Mouse (Mus musculus) adipocyte (in vitro differentiated cells): ENCODE results near the gene Rab33a.

Experiments
- DNase-seq: peaks from one replicate; pipeline ENCODE4 v3.0.0-alpha.2; 2016; ENCODE audit warnings: low spot score

Rab33a gene

GRCm38 (mm10) chrX:48518808-48519548 is at the start of gene Rab33a:
TSS of gene Rab33a (plus strand) at chrX:48519285.
- DNase-seq, result no peak

DNA sequence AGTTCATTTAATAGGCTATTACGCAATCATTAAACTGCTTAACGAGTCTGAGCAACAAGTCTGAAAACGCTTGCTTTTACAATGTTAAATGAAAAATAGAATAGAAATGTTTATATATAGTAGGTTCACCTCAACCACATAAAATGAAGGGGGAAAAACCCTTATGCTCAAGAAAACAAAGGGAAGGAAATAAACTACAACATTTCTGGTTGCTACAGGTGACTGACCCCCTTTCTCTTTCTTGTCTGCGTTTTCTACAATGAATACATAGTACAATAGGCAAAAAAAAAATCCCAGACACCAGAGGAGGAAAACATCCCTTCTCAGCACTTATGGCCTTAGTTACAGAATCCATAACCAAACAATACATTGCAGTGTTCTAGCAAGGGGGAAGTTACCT is 38.0 kb upstream of the Rab33a start:
- no peak for DNase-seq

DNA sequence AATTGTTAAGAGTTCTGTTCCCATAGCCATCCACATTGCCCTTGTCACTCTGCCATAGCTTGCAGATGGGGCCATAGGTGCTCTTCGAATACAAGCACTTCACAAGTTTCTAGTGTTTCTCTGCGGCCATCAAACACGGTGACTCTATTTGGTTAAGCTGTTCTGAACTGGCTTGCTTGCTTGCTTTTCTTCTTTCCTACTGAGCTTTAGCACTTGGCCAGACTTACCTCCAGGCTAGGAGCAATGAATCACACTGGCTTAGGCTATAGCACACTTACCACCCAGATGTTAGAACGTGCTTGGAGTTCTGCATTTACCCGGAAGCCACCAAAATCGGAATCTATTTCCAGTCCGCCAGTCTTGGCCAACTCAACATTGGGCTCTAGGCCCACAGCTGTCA is 37.4 kb upstream of the Rab33a start:
- DNase-seq, result no peak

GRCm38 (mm10) chrX:48493763-48494162 is 25.3 kb upstream of the Rab33a start:
- DNase-seq, result no peak

DNA sequence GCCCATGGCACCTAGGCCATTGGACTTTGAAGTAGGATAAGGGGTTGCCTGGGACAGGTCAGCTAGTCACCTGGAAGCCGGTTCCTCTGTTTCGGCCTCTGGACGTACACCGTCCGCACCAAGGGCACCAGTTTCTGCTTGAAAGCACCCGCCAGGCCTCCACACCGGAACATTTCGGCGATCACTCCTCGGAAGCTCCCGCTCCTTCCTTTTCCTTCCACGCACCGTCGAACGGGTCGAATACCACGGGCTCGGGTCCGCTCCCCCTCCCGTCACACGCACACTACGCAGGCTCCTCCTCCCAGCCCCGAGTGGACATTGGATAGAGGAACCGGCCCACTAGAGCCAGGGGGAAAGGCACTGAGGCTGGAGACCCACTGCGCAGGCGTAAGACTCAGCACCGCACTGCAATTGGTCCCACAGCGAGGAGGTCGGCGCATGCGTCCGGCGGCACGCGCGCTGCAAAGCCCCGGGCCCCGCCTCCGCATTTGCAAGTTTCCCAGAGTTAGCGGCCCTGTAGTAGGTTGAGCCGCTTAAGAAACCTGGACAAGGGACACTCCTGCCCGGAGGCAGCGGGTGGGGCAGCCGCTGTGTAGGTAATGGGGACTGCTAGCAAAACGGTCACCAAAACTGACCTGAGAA is 5.8 kb upstream of the Rab33a start, which contains the start of gene Aifm1:
Aifm1 (minus strand) TSS at position 398 of the 642 bp plus-strand sequence.
- DNase-seq, result peak; percentile 96

GRCm38 (mm10) chrX:48513824-48514223 is 5.3 kb upstream of the Rab33a start:
- peak; percentile 62 for DNase-seq

DNA sequence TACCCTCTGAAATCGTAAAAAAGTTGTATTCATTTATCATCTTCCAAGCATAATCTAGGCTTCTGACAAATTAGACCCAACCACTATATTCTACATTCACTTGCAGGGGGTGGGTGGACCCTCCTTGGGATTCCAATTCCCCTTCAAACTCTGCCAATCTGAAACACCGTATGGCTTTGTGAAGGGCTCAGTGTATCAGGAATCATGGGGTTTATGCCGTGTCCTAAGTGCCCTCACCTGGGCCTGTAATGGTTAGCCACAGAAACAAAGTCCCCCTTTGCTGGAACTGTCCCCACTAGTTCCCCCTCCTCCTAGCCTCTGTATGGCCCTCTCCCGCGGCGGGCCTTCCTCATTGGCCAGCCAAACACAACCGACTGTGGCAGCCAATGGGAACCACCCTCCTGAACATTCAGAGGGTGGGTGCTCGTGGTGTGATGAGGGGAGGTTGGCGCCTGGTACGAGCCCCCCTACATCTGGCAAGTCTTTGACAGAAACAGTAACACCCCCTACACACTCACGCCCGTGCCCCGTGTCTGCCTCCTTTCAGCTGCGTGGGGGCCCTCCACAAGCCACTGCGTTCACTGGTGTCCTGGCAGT is 776 bp upstream of the Rab33a start:
- DNase-seq, result no peak

DNA sequence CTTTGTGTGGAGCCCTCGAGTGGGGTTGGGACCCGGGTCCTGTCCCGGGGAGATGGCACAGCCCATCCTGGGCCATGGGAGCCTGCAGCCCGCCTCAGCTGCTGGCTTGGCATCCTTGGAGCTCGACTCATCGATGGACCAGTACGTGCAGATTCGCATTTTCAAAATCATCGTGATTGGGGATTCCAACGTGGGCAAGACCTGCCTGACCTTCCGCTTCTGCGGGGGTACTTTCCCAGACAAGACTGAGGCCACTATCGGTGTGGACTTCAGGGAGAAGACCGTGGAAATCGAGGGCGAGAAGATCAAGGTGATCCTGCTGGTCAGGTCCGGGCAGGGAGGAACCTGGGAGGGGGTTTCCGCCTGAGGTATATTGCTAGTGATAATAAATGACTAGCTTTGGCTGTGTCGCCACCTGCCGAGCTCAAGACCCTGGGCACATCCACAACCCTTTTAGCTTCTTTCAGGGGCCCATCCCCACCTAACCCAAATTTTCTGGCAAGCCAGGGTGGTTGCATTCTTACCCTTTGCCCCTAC is 532 bp downstream of the Rab33a start:
- DNase-seq, result no peak

DNA sequence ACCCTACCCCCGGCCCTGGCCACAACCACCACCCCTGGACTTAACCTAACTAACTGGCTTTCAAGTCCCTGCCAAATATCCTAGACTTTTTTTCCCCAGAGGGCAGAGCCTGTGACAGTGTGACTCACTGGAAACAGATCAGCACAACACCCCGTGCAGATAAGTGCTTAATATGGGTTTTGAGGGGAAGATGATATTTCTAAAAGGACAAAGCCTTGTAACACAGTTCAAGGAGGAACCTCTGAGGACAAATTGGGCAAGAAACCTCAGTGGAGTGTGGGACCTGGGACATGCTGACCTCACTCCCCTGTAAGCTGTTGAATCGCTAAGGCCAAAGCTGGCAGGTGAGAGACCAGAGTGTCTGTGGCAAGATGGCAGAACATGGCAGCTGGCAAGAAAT is 2.6 kb downstream of the Rab33a start:
- no peak for DNase-seq

DNA sequence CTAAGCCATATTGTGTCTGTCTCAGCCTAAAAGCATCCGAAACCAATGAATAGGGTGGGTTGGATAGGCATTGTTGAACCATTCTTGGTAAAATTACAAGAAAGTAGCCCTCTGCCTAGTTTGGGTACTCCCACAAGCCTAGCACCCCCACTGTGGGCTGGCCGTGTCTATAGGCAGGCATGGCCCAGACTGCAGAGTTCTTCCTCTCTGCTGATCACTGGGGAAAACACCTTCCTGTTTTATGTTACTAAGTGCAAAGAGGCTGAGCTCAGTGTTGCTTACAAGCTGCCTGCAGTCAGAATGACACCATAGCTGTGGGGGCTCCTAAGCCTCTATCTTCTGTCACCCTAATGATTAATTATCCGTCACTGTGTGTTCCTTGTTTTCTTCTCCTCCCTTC is 4.4 kb downstream of the Rab33a start:
- DNase-seq, result no peak

GRCm38 (mm10) chrX:48525332-48525731 is 6.2 kb downstream of the Rab33a start:
- DNase-seq, result no peak

GRCm38 (mm10) chrX:48525866-48526265 is 6.8 kb downstream of the Rab33a start:
- DNase-seq, result no peak

- DNase-seq, result no peak
Measured at GRCm38 (mm10) chrX:48526435-48526834, 7.3 kb downstream of the Rab33a start.

DNA sequence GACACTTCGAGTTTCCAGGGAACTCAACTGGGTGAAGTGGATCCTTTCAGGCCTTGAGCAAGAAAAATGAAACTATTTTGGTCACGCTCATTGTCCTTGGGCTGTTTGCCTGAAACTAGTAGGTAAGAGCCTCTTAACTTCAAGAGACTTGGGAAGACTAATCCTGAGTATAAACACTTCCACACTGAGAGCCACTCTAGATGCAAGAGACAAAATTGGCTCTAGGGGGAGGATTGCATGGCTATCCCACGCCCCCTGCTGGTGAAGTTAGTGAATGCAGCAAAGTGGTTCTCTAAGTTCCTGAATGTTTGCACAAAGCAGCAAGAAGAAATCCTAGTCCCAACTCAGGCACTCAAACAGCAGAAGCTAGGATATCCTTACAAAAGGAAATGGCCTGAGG is 13.1 kb downstream of the Rab33a start:
- peak; percentile 82 for DNase-seq
